Mouse (Mus musculus): ENCODE measurements around the gene Slfn4. TPM values are rescaled to one million over a fixed set of nuclear protein-coding genes. Genes with fewer than 3 reads are reported as not detected.
A peak's percentile ranks its signal among the peaks of the same experiment; 100 is the strongest.
"Not testable (repeated sequence)": the region's sequence is repeated elsewhere in the genome, so short reads cannot be mapped to it uniquely, and the experiment has no call there.

Gene Slfn4
- polyA plus RNA-seq, 1 experiment: 0.86 TPM

DNA sequence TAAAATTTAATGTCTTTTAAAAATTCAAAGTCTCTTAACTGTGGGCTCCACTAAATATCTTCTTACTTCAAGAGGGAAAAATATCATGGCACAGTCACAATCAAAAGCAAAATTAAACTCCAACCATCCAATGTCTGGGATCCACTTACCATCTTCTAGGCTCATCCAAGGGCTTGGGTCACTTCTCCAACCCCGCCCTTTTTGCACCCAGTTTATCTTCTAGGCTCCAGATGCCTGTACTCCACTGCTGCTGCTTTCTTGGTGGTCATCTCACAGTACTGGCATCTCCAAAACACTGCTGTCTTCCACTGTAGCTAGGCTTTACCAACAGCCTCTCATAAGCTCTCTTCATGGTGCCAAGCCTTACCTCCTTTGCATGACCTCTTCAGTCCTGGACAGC is 41.1 kb downstream of the Slfn4 start:
- Histone ChIP-seq H3K4me1 (ENCODE audit: control insufficient read depth, insufficient read depth, insufficient read length) (no peaks in the 10 kb centered on the region), H3K27me3 (ENCODE audit: control insufficient read depth, insufficient read depth, low read length) (no peaks in the 10 kb centered on the region), H3K4me3 (ENCODE audit: extremely low read depth, insufficient read depth, insufficient read length) (no peak overlapping the region), H3K36me3 (ENCODE audit: control insufficient read depth, insufficient read depth, low read length) (peaks cover 6% of the 10 kb centered on the region; the same call in 1 of the 2 replicates), H3K27ac (ENCODE audit: insufficient read depth, low read length) (no peak overlapping the region)
- no peak for TF ChIP-seq CTCF (IDR thresholded peaks at IDR 0.05; ENCODE audit: extremely low read depth, insufficient read depth, insufficient read length, insufficient replicate concordance)
- TF ChIP-seq POLR2A (IDR thresholded peaks at IDR 0.05; ENCODE audit: low read depth, low read length): no peak
- no peak for DNase-seq (ENCODE audit: low read depth in 1 of 2, low spot score in 2 of 2)
- WGBS: 95% methylated on average over 1 of the region's 1 CpGs

- H3K27me3 ChIP-seq (ENCODE audit: control insufficient read depth, insufficient read depth, low read length): no peaks in the 10 kb centered on the region
- 79% methylated on average over 1 of the region's 1 CpGs for WGBS
- DNase-seq (ENCODE audit: low read depth in 1 of 2, low spot score in 2 of 2): no peak
Observed at GRCm38 (mm10) chr11:83221328-83221877, 46.4 kb downstream of the Slfn4 start.

GRCm38 (mm10) chr11:83223367-83223766 is 48.4 kb downstream of the Slfn4 start:
- peak; percentile 54 to 61 for DNase-seq (ENCODE audit: low read depth in 1 of 2, low spot score in 2 of 2)
- Histone ChIP-seq H3K36me3 (ENCODE audit: control insufficient read depth, insufficient read depth, low read length) (peaks cover 3% of the 10 kb centered on the region; the same call in 1 of the 2 replicates), H3K4me3 (ENCODE audit: extremely low read depth, insufficient read depth, insufficient read length) (peak overlapping the region; percentile 60), H3K27me3 (ENCODE audit: control insufficient read depth, insufficient read depth, low read length) (no peaks in the 10 kb centered on the region), H3K4me1 (ENCODE audit: control insufficient read depth, insufficient read depth, insufficient read length) (peaks cover 8% of the 10 kb centered on the region; the same call in 1 of the 2 replicates), H3K27ac (ENCODE audit: insufficient read depth, low read length) (peak overlapping the region; percentile 63)
- no peak for TF ChIP-seq CTCF (IDR thresholded peaks at IDR 0.05; ENCODE audit: extremely low read depth, insufficient read depth, insufficient read length, insufficient replicate concordance)
- no peak for TF ChIP-seq POLR2A (IDR thresholded peaks at IDR 0.05; ENCODE audit: low read depth, low read length)
- 6% methylated on average over 7 of the region's 7 CpGs for WGBS

More at GRCm38 (mm10) chr11:83221328-83221877, 46.4 kb downstream of the Slfn4 start:
- no peaks in the 10 kb centered on the region for H3K36me3 ChIP-seq (ENCODE audit: control insufficient read depth, insufficient read depth, low read length)
- H3K4me1 ChIP-seq (ENCODE audit: control insufficient read depth, insufficient read depth, insufficient read length): peaks cover 8% of the 10 kb centered on the region; the same call in 1 of the 2 replicates
- H3K27ac ChIP-seq (ENCODE audit: insufficient read depth, low read length): no peak overlapping the region
- no peak for TF ChIP-seq POLR2A (IDR thresholded peaks at IDR 0.05; ENCODE audit: low read depth, low read length)
- TF ChIP-seq CTCF (IDR thresholded peaks at IDR 0.05; ENCODE audit: extremely low read depth, insufficient read depth, insufficient read length, insufficient replicate concordance): no peak
- no peak overlapping the region for H3K4me3 ChIP-seq (ENCODE audit: extremely low read depth, insufficient read depth, insufficient read length)

DNA sequence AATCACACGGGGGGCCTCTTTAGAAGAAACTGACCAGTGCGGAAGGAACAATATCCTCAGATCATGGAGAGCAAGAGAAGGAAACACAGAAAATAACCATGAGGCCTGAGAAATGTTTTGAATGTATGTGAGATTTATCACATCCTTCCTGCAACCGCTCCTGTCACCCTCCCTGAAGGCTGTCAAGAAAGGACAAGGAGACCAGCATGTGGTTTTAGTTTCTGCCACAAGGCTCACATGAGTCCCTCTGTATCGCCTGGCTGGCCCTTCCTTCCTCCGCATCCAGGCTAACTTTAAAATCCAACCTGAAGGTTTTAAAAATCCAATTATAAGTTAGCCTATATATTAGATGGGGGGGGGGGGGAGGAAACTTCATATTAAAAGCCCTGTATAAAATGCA is 48.8 kb downstream of the Slfn4 start:
- peak overlapping the region; percentile 63 for H3K27ac ChIP-seq (ENCODE audit: insufficient read depth, low read length)
- DNase-seq (ENCODE audit: low read depth in 1 of 2, low spot score in 2 of 2): peak in 1 of 2 experiments; percentile 23
- 2% methylated on average over 5 of the region's 5 CpGs for WGBS
- not testable (repeated sequence) for H3K27me3 ChIP-seq (ENCODE audit: control insufficient read depth, insufficient read depth, low read length); H3K4me1 ChIP-seq (ENCODE audit: control insufficient read depth, insufficient read depth, insufficient read length); H3K36me3 ChIP-seq (ENCODE audit: control insufficient read depth, insufficient read depth, low read length)
- peak overlapping the region; percentile 60 for H3K4me3 ChIP-seq (ENCODE audit: extremely low read depth, insufficient read depth, insufficient read length)

- TF ChIP-seq POLR2A (IDR thresholded peaks at IDR 0.05; ENCODE audit: low read depth, low read length) (no peak; the same call in 1 of the 2 replicates), CTCF (IDR thresholded peaks at IDR 0.05; ENCODE audit: extremely low read depth, insufficient read depth, insufficient read length, insufficient replicate concordance) (peak; percentile 0; the same call in 1 of the 2 replicates)
- peak; percentile 51 to 91 for DNase-seq (ENCODE audit: low read depth in 1 of 2, low spot score in 2 of 2)
- H3K27ac ChIP-seq (ENCODE audit: insufficient read depth, low read length): peak overlapping the region; percentile 74
- peak overlapping the region; percentile 70 for H3K4me3 ChIP-seq (ENCODE audit: extremely low read depth, insufficient read depth, insufficient read length)
- peaks cover 8% of the 10 kb centered on the region; the same call in 1 of the 2 replicates for H3K4me1 ChIP-seq (ENCODE audit: control insufficient read depth, insufficient read depth, insufficient read length)
- WGBS: 10% methylated on average over 9 of the region's 9 CpGs
- peaks cover 3% of the 10 kb centered on the region; the same call in 1 of the 2 replicates for H3K36me3 ChIP-seq (ENCODE audit: control insufficient read depth, insufficient read depth, low read length)
- no peaks in the 10 kb centered on the region for H3K27me3 ChIP-seq (ENCODE audit: control insufficient read depth, insufficient read depth, low read length)
Observed at GRCm38 (mm10) chr11:83224217-83224616, 49.2 kb downstream of the Slfn4 start.

- Histone ChIP-seq H3K4me3 (ENCODE audit: extremely low read depth, insufficient read depth, insufficient read length) (peak overlapping the region; percentile 70), H3K36me3 (ENCODE audit: control insufficient read depth, insufficient read depth, low read length) (peaks cover 3% of the 10 kb centered on the region; the same call in 1 of the 2 replicates), H3K27me3 (ENCODE audit: control insufficient read depth, insufficient read depth, low read length) (no peaks in the 10 kb centered on the region), H3K4me1 (ENCODE audit: control insufficient read depth, insufficient read depth, insufficient read length) (peaks cover 8% of the 10 kb centered on the region; the same call in 1 of the 2 replicates), H3K27ac (ENCODE audit: insufficient read depth, low read length) (peak overlapping the region; percentile 74)
- no peak for DNase-seq (ENCODE audit: low read depth in 1 of 2, low spot score in 2 of 2)
- 17% methylated on average over 3 of the region's 3 CpGs for WGBS
- TF ChIP-seq POLR2A (IDR thresholded peaks at IDR 0.05; ENCODE audit: low read depth, low read length): no peak
- TF ChIP-seq CTCF (IDR thresholded peaks at IDR 0.05; ENCODE audit: extremely low read depth, insufficient read depth, insufficient read length, insufficient replicate concordance): no peak
Observed at GRCm38 (mm10) chr11:83224750-83225149, 49.8 kb downstream of the Slfn4 start.

DNA sequence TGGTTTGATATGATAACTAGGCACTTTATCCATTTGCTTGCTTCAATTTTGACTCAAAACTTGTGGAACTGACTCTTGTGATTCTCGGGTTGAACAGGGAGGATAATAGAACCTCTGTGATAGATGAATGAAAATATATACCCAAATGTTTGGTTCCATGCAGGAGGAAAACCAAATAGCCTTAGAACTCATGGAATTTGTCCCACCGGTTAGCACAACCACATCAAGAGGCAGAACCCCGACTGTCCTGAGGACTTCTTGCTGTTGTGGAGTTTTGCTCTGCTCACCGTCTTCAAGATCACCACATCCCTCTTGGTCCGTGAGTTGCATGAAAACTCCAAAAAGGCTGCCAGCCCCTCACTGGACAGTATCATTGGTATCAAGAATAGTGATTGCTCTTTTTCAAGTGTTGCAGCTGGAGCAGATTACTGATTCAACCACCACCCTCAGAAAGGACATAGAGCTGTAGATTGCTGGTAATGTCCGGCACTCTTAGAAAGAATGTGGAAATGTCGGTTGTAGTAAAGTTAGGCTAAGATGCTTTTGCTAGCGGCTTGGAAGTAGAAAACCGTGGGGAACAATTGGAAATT is 50.5 kb downstream of the Slfn4 start:
- peaks cover 3% of the 10 kb centered on the region; the same call in 1 of the 2 replicates for H3K36me3 ChIP-seq (ENCODE audit: control insufficient read depth, insufficient read depth, low read length)
- no peaks in the 10 kb centered on the region for H3K27me3 ChIP-seq (ENCODE audit: control insufficient read depth, insufficient read depth, low read length)
- H3K27ac ChIP-seq (ENCODE audit: insufficient read depth, low read length): no peak overlapping the region
- H3K4me1 ChIP-seq (ENCODE audit: control insufficient read depth, insufficient read depth, insufficient read length): peaks cover 8% of the 10 kb centered on the region; the same call in 1 of the 2 replicates
- no peak for TF ChIP-seq POLR2A (IDR thresholded peaks at IDR 0.05; ENCODE audit: low read depth, low read length)
- TF ChIP-seq CTCF (IDR thresholded peaks at IDR 0.05; ENCODE audit: extremely low read depth, insufficient read depth, insufficient read length, insufficient replicate concordance): no peak
- WGBS: 67% methylated on average over 9 of the region's 9 CpGs
- DNase-seq (ENCODE audit: low read depth in 1 of 2, low spot score in 2 of 2): no peak
- H3K4me3 ChIP-seq (ENCODE audit: extremely low read depth, insufficient read depth, insufficient read length): peak overlapping the region; percentile 70

Data from spleen, adult 2 months (tissue).